In the genomic region with DNA sequence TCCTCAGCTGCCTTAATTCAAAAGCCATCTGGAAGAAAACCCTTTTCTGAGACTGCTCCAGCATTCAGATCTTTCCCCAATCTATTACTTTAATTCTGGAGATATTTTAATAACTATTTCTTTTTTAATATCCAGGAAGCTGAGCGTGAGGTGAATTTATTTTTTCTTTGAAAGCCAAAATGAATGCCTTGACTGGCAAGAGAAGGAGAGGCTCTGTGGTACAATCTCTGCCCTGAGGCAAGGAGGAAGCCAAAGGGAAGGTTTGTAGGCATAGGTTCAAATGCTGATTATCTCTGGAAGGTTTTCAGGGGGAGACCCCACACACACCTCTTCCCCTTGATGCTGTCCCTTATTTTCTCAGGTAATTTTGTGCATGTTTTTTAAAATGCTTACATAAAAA, we compare ENCODE assay signal across 15 mouse cellular contexts. TPM values are rescaled to one million over a fixed set of nuclear protein-coding genes. Genes with fewer than 3 reads are reported as not detected.
DNase-seq lines count a peak whose midpoint lies in the region; ATAC-seq lines count a peak whose summit lies in the region.
"Had no signal": no experiment of that assay in that cellular context is flagged by ENCODE, and none has a peak within 500 bp of the region (broad histone marks: within the 10 kb centered on the region; RNA-seq: fewer than 3 reads in every experiment).

No protein-coding gene starts in this region.

- no peaks in the 10 kb centered on the region for H3K9me3 ChIP-seq in kidney, embryonic 15.5 days (replicated peaks)
- H3K9me3 ChIP-seq in embryonic facial prominence, embryonic 10.5 days, result no peaks in the 10 kb centered on the region
- no peaks in the 10 kb centered on the region for H3K9me3 ChIP-seq in hindbrain, embryonic 12.5 days (replicated peaks)
- H3K9me3 ChIP-seq in neural tube, embryonic 12.5 days, result no peaks in the 10 kb centered on the region
- H3K9me3 ChIP-seq: forebrain, embryonic 12.5 days had no signal

- H3K36me3 ChIP-seq in kidney, embryonic 15.5 days, result 0 out of 2 replicates have a peak, but pooled peaks cover 4% of the 10 kb centered on the region
- H3K36me3 ChIP-seq in embryonic facial prominence, embryonic 10.5 days (replicated peaks), result no peaks in the 10 kb centered on the region
- no peaks in the 10 kb centered on the region for H3K36me3 ChIP-seq in hindbrain, embryonic 12.5 days
- H3K36me3 ChIP-seq in neural tube, embryonic 12.5 days, result peaks cover 22% of the 10 kb centered on the region
- H3K36me3 ChIP-seq: forebrain, embryonic 12.5 days had no signal

- H3K9ac ChIP-seq in kidney, embryonic 15.5 days, result no peak overlapping the region
- H3K9ac ChIP-seq in hindbrain, embryonic 12.5 days, result peak overlapping the region; percentile 97
- H3K9ac ChIP-seq in neural tube, embryonic 12.5 days, result peak overlapping the region; percentile 99
- H3K9ac ChIP-seq: forebrain, embryonic 12.5 days had no signal

- DNase-seq in kidney, postnatal 36 days, result no peak
- DNase-seq in embryonic facial prominence, embryonic 10.5 days (ENCODE audit: low spot score), result no peak
- no peak for DNase-seq in ovary, postnatal 10 days (ENCODE audit: low spot score)
- DNase-seq: cerebellum, postnatal 25 days; gastrocnemius, postnatal 25 days; right cerebral cortex, adult 18-20 months had no signal

- WGBS in kidney, embryonic 15.5 days, result 47% methylated on average over 1 of the region's 1 CpGs
- WGBS in embryonic facial prominence, embryonic 10.5 days, result 11% methylated on average over 1 of the region's 1 CpGs
- 8% methylated on average over 1 of the region's 1 CpGs for WGBS in hindbrain, embryonic 12.5 days
- 16% methylated on average over 1 of the region's 1 CpGs for WGBS in neural tube, embryonic 12.5 days

- no peak for ATAC-seq in kidney, embryonic 15.5 days (replicated peaks; ENCODE audit: low FRiP score)
- ATAC-seq in hindbrain, embryonic 12.5 days (ENCODE audit: low FRiP score), result no peak
- ATAC-seq in neural tube, embryonic 12.5 days (ENCODE audit: low FRiP score, low read depth), result no peak
- no peak for ATAC-seq in monocyte, adult 5-6 weeks (replicated peaks; ENCODE audit: insufficient number of reproducible peaks, low FRiP score, low TSS enrichment, poor library complexity, severe bottlenecking)
- ATAC-seq: inflammation-experienced regulatory T-cells, adult 6 months had no signal

- peaks cover 94% of the 10 kb centered on the region for H3K4me1 ChIP-seq in kidney, embryonic 15.5 days
- peaks cover 25% of the 10 kb centered on the region for H3K4me1 ChIP-seq in embryonic facial prominence, embryonic 10.5 days
- H3K4me1 ChIP-seq in hindbrain, embryonic 12.5 days, result peaks cover 23% of the 10 kb centered on the region
- H3K4me1 ChIP-seq in neural tube, embryonic 12.5 days, result peaks cover 77% of the 10 kb centered on the region

- H3K27ac ChIP-seq in kidney, embryonic 15.5 days, result peak overlapping the region; percentile 90
- H3K27ac ChIP-seq in embryonic facial prominence, embryonic 10.5 days (replicated peaks), result peak overlapping the region; percentile 87
- H3K27ac ChIP-seq in hindbrain, embryonic 12.5 days, result peak overlapping the region; percentile 99
- peak overlapping the region; percentile 100 for H3K27ac ChIP-seq in neural tube, embryonic 12.5 days
- H3K27ac ChIP-seq: forebrain, embryonic 12.5 days; macrophage had no signal

- no peaks in the 10 kb centered on the region for H3K27me3 ChIP-seq in kidney, embryonic 15.5 days
- peaks cover 100% of the 10 kb centered on the region for H3K27me3 ChIP-seq in embryonic facial prominence, embryonic 10.5 days (replicated peaks; ENCODE audit: low read depth, poor library complexity, severe bottlenecking)
- peaks cover 63% of the 10 kb centered on the region for H3K27me3 ChIP-seq in hindbrain, embryonic 12.5 days
- no peaks in the 10 kb centered on the region for H3K27me3 ChIP-seq in neural tube, embryonic 12.5 days (replicated peaks)

- H3K4me2 ChIP-seq in kidney, embryonic 15.5 days, result peak overlapping the region; percentile 49; the same call in 1 of the 2 replicates
- peak overlapping the region; percentile 88 for H3K4me2 ChIP-seq in hindbrain, embryonic 12.5 days (replicated peaks)
- H3K4me2 ChIP-seq in neural tube, embryonic 12.5 days (replicated peaks), result peak overlapping the region; percentile 99
- H3K4me2 ChIP-seq: forebrain, embryonic 12.5 days had no signal

- H3K4me3 ChIP-seq in kidney, embryonic 15.5 days (replicated peaks), result 0 out of 2 replicates have a peak overlapping the region, but pooled peaks have one; percentile 3
- peak overlapping the region; percentile 78 for H3K4me3 ChIP-seq in embryonic facial prominence, embryonic 10.5 days
- peak overlapping the region; percentile 66 for H3K4me3 ChIP-seq in hindbrain, embryonic 12.5 days
- H3K4me3 ChIP-seq in neural tube, embryonic 12.5 days, result peak overlapping the region; percentile 45
- H3K4me3 ChIP-seq: forebrain, embryonic 12.5 days had no signal

RNA-seq across cellular contexts. Expression of a gene that starts 2.5 kb away (rescaled TPM):
- polyA plus RNA-seq in kidney, embryonic 15.5 days (2015; fragmentation: Nextera tagmentation; extraction: Ambion mirVana), result 2.2 and 3.6 TPM in 2 replicates
- 8.7 and 16.7 TPM in 2 replicates for polyA plus RNA-seq in embryonic facial prominence, embryonic 10.5 days (2016; fragmentation: Nextera tagmentation; extraction: Ambion mirVana)
- 52.2 and 70.1 TPM in 2 replicates for polyA plus RNA-seq in hindbrain, embryonic 12.5 days (2016; fragmentation: Nextera tagmentation; extraction: Ambion mirVana)
- polyA plus RNA-seq in neural tube, embryonic 12.5 days (2016; fragmentation: Nextera tagmentation; extraction: Ambion mirVana), result 25.6 and 34.2 TPM in 2 replicates
- not detected in 3 replicates for total RNA-seq in monocyte, adult 5-6 weeks (2017)
- total RNA-seq: left cerebral cortex, adult 18-20 months had no signal
- polyA plus RNA-seq: forebrain, embryonic 12.5 days; inflammation-experienced regulatory T-cells, adult 6 months; macrophage had no signal

RNA-seq across cellular contexts. Expression of a gene that starts 9.1 kb away (rescaled TPM):
- 0.64 and 0.81 TPM in 2 replicates for polyA plus RNA-seq in kidney, embryonic 15.5 days (2015; fragmentation: Nextera tagmentation; extraction: Ambion mirVana)
- polyA plus RNA-seq in embryonic facial prominence, embryonic 10.5 days (2016; fragmentation: Nextera tagmentation; extraction: Ambion mirVana), result 0.57 and 0.62 TPM in 2 replicates
- 2.1 and 3.2 TPM in 2 replicates for polyA plus RNA-seq in hindbrain, embryonic 12.5 days (2016; fragmentation: Nextera tagmentation; extraction: Ambion mirVana)
- polyA plus RNA-seq in neural tube, embryonic 12.5 days (2016; fragmentation: Nextera tagmentation; extraction: Ambion mirVana), result 4.7 and 5.0 TPM in 2 replicates
- total RNA-seq in monocyte, adult 5-6 weeks (2017), result not detected in 3 replicates
- total RNA-seq: left cerebral cortex, adult 18-20 months had no signal
- polyA plus RNA-seq: inflammation-experienced regulatory T-cells, adult 6 months had no signal

RNA-seq across cellular contexts. Expression of a gene that starts 10.1 kb away (rescaled TPM):
- 2.1 and 2.4 TPM in 2 replicates for polyA plus RNA-seq in kidney, embryonic 15.5 days (2015; fragmentation: Nextera tagmentation; extraction: Ambion mirVana)
- 0.12 and 0.64 TPM in 2 replicates for polyA plus RNA-seq in embryonic facial prominence, embryonic 10.5 days (2016; fragmentation: Nextera tagmentation; extraction: Ambion mirVana)
- polyA plus RNA-seq in hindbrain, embryonic 12.5 days (2016; fragmentation: Nextera tagmentation; extraction: Ambion mirVana), result 5.6 and 6.9 TPM in 2 replicates
- polyA plus RNA-seq in neural tube, embryonic 12.5 days (2016; fragmentation: Nextera tagmentation; extraction: Ambion mirVana), result 6.4 and 7.0 TPM in 2 replicates
- not detected in 3 replicates for total RNA-seq in monocyte, adult 5-6 weeks (2017)
- total RNA-seq: gastrocnemius, postnatal 25 days; left cerebral cortex, adult 18-20 months had no signal
- polyA plus RNA-seq: forebrain, embryonic 12.5 days; inflammation-experienced regulatory T-cells, adult 6 months; macrophage; testis, adult 2 months had no signal

RNA-seq across cellular contexts. Expression of a gene that starts 24.4 kb away (rescaled TPM):
- 1.5 and 1.8 TPM in 2 replicates for polyA plus RNA-seq in kidney, embryonic 15.5 days (2015; fragmentation: Nextera tagmentation; extraction: Ambion mirVana)
- 0.09 TPM in 1 of 2 replicates, not detected in the other for polyA plus RNA-seq in embryonic facial prominence, embryonic 10.5 days (2016; fragmentation: Nextera tagmentation; extraction: Ambion mirVana)
- 6.9 and 12.5 TPM in 2 replicates for polyA plus RNA-seq in hindbrain, embryonic 12.5 days (2016; fragmentation: Nextera tagmentation; extraction: Ambion mirVana)
- 7.1 and 9.7 TPM in 2 replicates for polyA plus RNA-seq in neural tube, embryonic 12.5 days (2016; fragmentation: Nextera tagmentation; extraction: Ambion mirVana)
- not detected in 3 replicates for total RNA-seq in monocyte, adult 5-6 weeks (2017)
- total RNA-seq: left cerebral cortex, adult 18-20 months had no signal
- polyA plus RNA-seq: forebrain, embryonic 12.5 days; inflammation-experienced regulatory T-cells, adult 6 months had no signal

RNA-seq across cellular contexts. Expression of a gene that starts 37.2 kb away (rescaled TPM):
- polyA plus RNA-seq in kidney, embryonic 15.5 days (2015; fragmentation: Nextera tagmentation; extraction: Ambion mirVana), result 11.0 and 11.5 TPM in 2 replicates
- polyA plus RNA-seq in embryonic facial prominence, embryonic 10.5 days (2016; fragmentation: Nextera tagmentation; extraction: Ambion mirVana), result 0.23 TPM in 1 of 2 replicates, not detected in the other
- polyA plus RNA-seq in hindbrain, embryonic 12.5 days (2016; fragmentation: Nextera tagmentation; extraction: Ambion mirVana), result 53.4 and 82.9 TPM in 2 replicates
- 72.6 and 76.1 TPM in 2 replicates for polyA plus RNA-seq in neural tube, embryonic 12.5 days (2016; fragmentation: Nextera tagmentation; extraction: Ambion mirVana)
- total RNA-seq in monocyte, adult 5-6 weeks (2017), result 0.39 TPM in 1 of 3 replicates, not detected in the others
- total RNA-seq: left cerebral cortex, adult 18-20 months had no signal
- polyA plus RNA-seq: forebrain, embryonic 12.5 days; inflammation-experienced regulatory T-cells, adult 6 months had no signal

Comparison
In these comparisons a context has a peak if more than half of its experiments do, and no peak if none do; other contexts are left out.
1. H3K4me2 ChIP-seq: peak in every context shown above with its lines; median percentile 99 in neural tube, embryonic 12.5 days; 88 in hindbrain, embryonic 12.5 days; 49 in kidney, embryonic 15.5 days.
2. H3K4me3 ChIP-seq: peak in every context shown above with its lines; median percentile 78 in embryonic facial prominence, embryonic 10.5 days; 66 in hindbrain, embryonic 12.5 days; 45 in neural tube, embryonic 12.5 days; 3 in kidney, embryonic 15.5 days.